Mouse (Mus musculus): ENCODE data around the gene Lrfn3. TPM values are rescaled to one million over a fixed set of nuclear protein-coding genes. Genes with fewer than 3 reads are reported as not detected.

Lrfn3 gene
- polyA plus RNA-seq, 2 experiments, result 0.79 to 1.4 TPM

DNA sequence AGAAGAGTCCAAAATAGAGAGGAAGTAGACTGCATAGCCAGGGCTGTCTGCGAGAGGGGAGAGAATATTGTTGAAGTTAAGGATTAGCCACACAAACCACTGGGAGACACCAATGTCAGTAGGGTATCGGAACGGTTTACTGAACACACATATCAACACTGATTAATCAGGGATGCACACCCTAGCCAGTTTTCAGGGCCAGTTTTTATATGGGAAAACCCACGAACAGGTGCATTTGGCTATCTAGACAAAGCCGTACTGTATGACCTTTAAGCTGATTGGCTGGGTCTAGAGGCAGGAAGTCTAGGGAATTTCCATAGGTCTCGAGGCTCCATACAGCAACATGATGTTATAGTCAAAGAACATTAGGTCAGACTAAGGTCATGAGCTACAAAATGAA is 39.7 kb downstream of the Lrfn3 start:
- ATAC-seq (ENCODE audit: insufficient read depth), result peak; percentile 1; the same call in 1 of the 2 replicates

GRCm38 (mm10) chr7:30322285-30322667 is 40.3 kb downstream of the Lrfn3 start:
- under 1% methylated on average over 20 of the region's 20 CpGs for WGBS (ENCODE audit: insufficient replicate concordance)
- TF ChIP-seq CTCF (IDR thresholded peaks at IDR 0.05; ENCODE audit: low read depth) (no peak), EP300 (IDR thresholded peaks at IDR 0.05; ENCODE audit: low read depth) (no peak)
- Histone ChIP-seq H3K4me2 (ENCODE audit: low read depth) (peak overlapping the region; percentile 91), H3K27me3 (ENCODE audit: control insufficient read depth, insufficient read depth, low read length) (no peaks in the 10 kb centered on the region), H3K27ac (peak overlapping the region; percentile 59), H3K36me3 (replicated peaks; ENCODE audit: control insufficient read depth, insufficient read depth, low read depth) (no peaks in the 10 kb centered on the region), H3K4me1 (replicated peaks; ENCODE audit: control insufficient read depth in 2 of 2, insufficient read depth in 2 of 2, low read length in 1 of 2) (peaks cover 9 to 13% of the 10 kb centered on the region in 2 experiments; a peak in 3 of 4 replicates), H3K9me3 (ENCODE audit: control insufficient read depth, low read length) (no peaks in the 10 kb centered on the region), H3K9ac (replicated peaks) (peak overlapping the region; percentile 73), H3K4me3 (ENCODE audit: insufficient read depth in 1 of 2, low read depth in 2 of 2, low read length in 2 of 2) (peak overlapping the region; percentile 73 to 77)
- ATAC-seq (ENCODE audit: insufficient read depth) (peak; percentile 96), DNase-seq (ENCODE audit: low read depth in 3 of 3, low spot score in 3 of 3) (peak; percentile 94 to 95 (median 94))

More for the DNA sequence above, 39.7 kb downstream of the Lrfn3 start:
- H3K4me2 ChIP-seq (ENCODE audit: low read depth), result peak overlapping the region; percentile 91
- DNase-seq (ENCODE audit: low read depth in 3 of 3, low spot score in 3 of 3), result peak in 1 of 3 experiments; percentile 63
- H3K9me3 ChIP-seq (ENCODE audit: control insufficient read depth, low read length), result no peaks in the 10 kb centered on the region
- TF ChIP-seq EP300 (IDR thresholded peaks at IDR 0.05; ENCODE audit: low read depth), result no peak
- TF ChIP-seq CTCF (IDR thresholded peaks at IDR 0.05; ENCODE audit: low read depth), result no peak
- peak overlapping the region; percentile 66 for H3K9ac ChIP-seq (replicated peaks)
- peaks cover 9 to 13% of the 10 kb centered on the region in 2 experiments; a peak in 3 of 4 replicates for H3K4me1 ChIP-seq (replicated peaks; ENCODE audit: control insufficient read depth in 2 of 2, insufficient read depth in 2 of 2, low read length in 1 of 2)
- H3K27me3 ChIP-seq (ENCODE audit: control insufficient read depth, insufficient read depth, low read length), result no peaks in the 10 kb centered on the region
- H3K27ac ChIP-seq, result peak overlapping the region; percentile 59
- no peaks in the 10 kb centered on the region for H3K36me3 ChIP-seq (replicated peaks; ENCODE audit: control insufficient read depth, insufficient read depth, low read depth)
- WGBS (ENCODE audit: insufficient replicate concordance), result 3% methylated on average over 6 of the region's 6 CpGs
- H3K4me3 ChIP-seq (ENCODE audit: insufficient read depth in 1 of 2, low read depth in 2 of 2, low read length in 2 of 2), result peak overlapping the region; percentile 65 to 77

DNA sequence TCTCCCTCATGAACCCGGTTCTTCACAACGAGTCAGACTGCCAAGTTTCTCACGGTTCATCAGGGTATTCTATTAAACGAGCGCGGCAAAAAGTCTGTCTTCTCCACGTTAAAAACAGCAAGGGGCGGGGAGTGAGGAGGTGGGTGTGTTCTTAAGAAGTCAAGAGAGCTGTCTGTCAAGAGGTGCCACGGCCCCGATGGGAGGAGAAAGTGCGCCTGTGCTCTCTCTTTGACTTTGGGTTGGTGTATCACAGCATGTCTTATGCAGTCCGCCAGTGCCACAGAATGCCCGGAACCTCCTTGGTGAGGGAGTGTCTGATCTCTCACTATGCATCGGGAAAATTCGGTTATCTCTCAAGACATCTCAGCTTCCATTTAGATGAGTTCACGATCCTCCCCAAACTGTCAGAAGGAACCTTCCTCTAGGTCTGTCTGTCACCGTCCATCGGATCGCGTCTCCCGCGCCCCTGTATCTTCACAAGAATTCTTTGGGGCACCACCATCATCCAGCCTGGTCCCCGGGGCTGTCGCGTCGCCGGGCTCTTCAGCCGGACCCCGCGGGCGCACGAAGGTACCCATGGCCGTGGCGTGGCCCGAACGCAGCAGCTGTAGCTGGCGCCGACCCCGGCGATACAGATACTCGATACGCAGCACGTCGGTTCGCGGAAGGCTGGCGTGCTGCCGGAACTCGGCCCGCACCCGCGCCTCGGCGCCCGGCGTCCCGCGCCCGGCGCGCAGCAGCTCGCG is 40.9 kb downstream of the Lrfn3 start, which contains the start of gene E130208F15Rik:
TSS of gene E130208F15Rik (plus strand) at position 202 of the 746 bp plus-strand sequence.
- Histone ChIP-seq H3K4me2 (ENCODE audit: low read depth) (peak within 1 kb of the TSS; percentile 91), H3K27me3 (ENCODE audit: control insufficient read depth, insufficient read depth, low read length) (no peaks in the 10 kb centered on the region), H3K4me3 (ENCODE audit: insufficient read depth in 1 of 2, low read depth in 2 of 2, low read length in 2 of 2) (peak within 1 kb of the TSS; percentile 73 to 77), H3K9ac (replicated peaks) (peak within 1 kb of the TSS; percentile 73), H3K9me3 (ENCODE audit: control insufficient read depth, low read length) (no peaks in the 10 kb centered on the region), H3K36me3 (replicated peaks; ENCODE audit: control insufficient read depth, insufficient read depth, low read depth) (no peaks in the 10 kb centered on the region), H3K27ac (peak within 1 kb of the TSS; percentile 59), H3K4me1 (replicated peaks; ENCODE audit: control insufficient read depth in 2 of 2, insufficient read depth in 2 of 2, low read length in 1 of 2) (peaks cover 9 to 13% of the 10 kb centered on the region in 2 experiments; a peak in 3 of 4 replicates)
- ATAC-seq (ENCODE audit: insufficient read depth) (peak; percentile 61), DNase-seq (ENCODE audit: low read depth in 3 of 3, low spot score in 3 of 3) (peak; percentile 71 to 77 (median 76))
- TF ChIP-seq CTCF (IDR thresholded peaks at IDR 0.05; ENCODE audit: low read depth) (no peak), EP300 (IDR thresholded peaks at IDR 0.05; ENCODE audit: low read depth) (no peak)
- under 1% methylated on average over 63 of the region's 63 CpGs for WGBS (ENCODE audit: insufficient replicate concordance)

DNA sequence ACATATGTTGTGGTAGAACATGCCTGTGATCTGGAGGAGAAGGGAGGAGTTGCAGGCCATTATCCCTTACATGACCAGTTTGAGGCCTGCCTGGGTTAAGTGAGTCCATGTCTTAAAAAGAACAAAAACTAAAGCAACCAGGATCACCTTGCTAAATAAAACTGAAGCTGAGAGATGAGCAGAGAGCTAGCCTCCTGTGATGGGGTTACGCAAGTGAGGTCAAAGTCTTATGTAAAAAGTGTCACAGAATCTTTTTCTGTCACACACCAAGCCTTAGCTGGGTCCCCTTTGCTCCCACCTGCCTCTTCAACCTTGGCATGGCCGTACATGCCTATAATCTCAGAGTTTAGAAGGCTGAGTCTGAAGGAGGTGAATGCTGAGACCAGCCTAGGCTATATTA is 41.6 kb downstream of the Lrfn3 start:
- Histone ChIP-seq H3K4me3 (ENCODE audit: insufficient read depth in 1 of 2, low read depth in 2 of 2, low read length in 2 of 2) (peak overlapping the region in 1 of 2 experiments; percentile 77; a peak in 2 of 4 replicates), H3K4me2 (ENCODE audit: low read depth) (peak overlapping the region; percentile 91), H3K27ac (no peak overlapping the region), H3K36me3 (replicated peaks; ENCODE audit: control insufficient read depth, insufficient read depth, low read depth) (no peaks in the 10 kb centered on the region), H3K9ac (replicated peaks) (peak overlapping the region; percentile 73), H3K27me3 (ENCODE audit: control insufficient read depth, insufficient read depth, low read length) (no peaks in the 10 kb centered on the region), H3K9me3 (ENCODE audit: control insufficient read depth, low read length) (no peaks in the 10 kb centered on the region), H3K4me1 (replicated peaks; ENCODE audit: control insufficient read depth in 2 of 2, insufficient read depth in 2 of 2, low read length in 1 of 2) (peaks cover 9 to 13% of the 10 kb centered on the region in 2 experiments; a peak in 3 of 4 replicates)
- WGBS (ENCODE audit: insufficient replicate concordance), result 75% methylated on average over 2 of the region's 2 CpGs
- ATAC-seq (ENCODE audit: insufficient read depth), result no peak
- no peak for TF ChIP-seq CTCF (IDR thresholded peaks at IDR 0.05; ENCODE audit: low read depth)
- DNase-seq (ENCODE audit: low read depth in 3 of 3, low spot score in 3 of 3), result no peak

DNA sequence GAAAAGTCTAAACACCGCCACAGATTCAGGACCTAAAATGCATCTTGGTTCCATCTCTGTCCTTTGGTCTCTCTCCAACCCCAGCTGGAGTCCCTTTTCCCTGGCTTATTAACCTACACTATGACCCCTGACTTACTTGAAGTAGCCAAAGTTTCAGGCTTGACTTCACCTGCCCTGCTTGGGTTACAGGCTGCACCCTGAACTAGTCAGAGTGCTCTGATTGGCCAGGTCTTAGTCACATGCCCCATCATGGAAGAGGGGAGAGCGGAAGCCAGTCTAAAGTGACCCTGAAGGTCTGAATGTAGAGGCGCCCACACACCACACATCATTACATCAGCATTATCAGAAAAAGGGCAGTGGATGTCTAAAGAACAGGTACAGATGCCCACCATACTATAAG is 44.4 kb downstream of the Lrfn3 start:
- H3K36me3 ChIP-seq (replicated peaks; ENCODE audit: control insufficient read depth, insufficient read depth, low read depth), result no peaks in the 10 kb centered on the region
- H3K4me1 ChIP-seq (replicated peaks; ENCODE audit: control insufficient read depth in 2 of 2, insufficient read depth in 2 of 2, low read length in 1 of 2), result peaks cover 9 to 15% of the 10 kb centered on the region in 2 experiments; a peak in 3 of 4 replicates
- H3K9ac ChIP-seq (replicated peaks), result no peak overlapping the region
- DNase-seq (ENCODE audit: low read depth in 3 of 3, low spot score in 3 of 3) (no peak), ATAC-seq (ENCODE audit: insufficient read depth) (no peak)
- 70% methylated on average over 3 of the region's 3 CpGs for WGBS (ENCODE audit: insufficient replicate concordance)
- no peak overlapping the region for H3K27ac ChIP-seq
- H3K9me3 ChIP-seq (ENCODE audit: control insufficient read depth, low read length), result no peaks in the 10 kb centered on the region
- H3K4me3 ChIP-seq (ENCODE audit: insufficient read depth in 1 of 2, low read depth in 2 of 2, low read length in 2 of 2), result no peak overlapping the region
- H3K27me3 ChIP-seq (ENCODE audit: control insufficient read depth, insufficient read depth, low read length), result no peaks in the 10 kb centered on the region
- H3K4me2 ChIP-seq (ENCODE audit: low read depth), result no peak overlapping the region
- no peak for TF ChIP-seq CTCF (IDR thresholded peaks at IDR 0.05; ENCODE audit: low read depth)
- TF ChIP-seq EP300 (IDR thresholded peaks at IDR 0.05; ENCODE audit: low read depth), result no peak

Data from liver, embryonic 14.5 days (tissue).